Mouse (Mus musculus) liver, postnatal 0 days (tissue): ENCODE measurements around the gene Golgb1.

Experiments
- CTCF ChIP-seq: sonication (generic); IDR thresholded peaks from 2 replicates; pipeline ENCODE4 v1.5.1; 2016; ENCODE audit warnings: antibody characterized with exemption, low read depth
- EP300 ChIP-seq: IDR thresholded peaks from 2 replicates; pipeline ENCODE4 v1.6.1; 2016; ENCODE audit warnings: antibody characterized with exemption, low read depth, mild to moderate bottlenecking

GRCm38 (mm10) chr16:36877316-36877715 lies 2.4 kb downstream of the Golgb1 start:
- TF ChIP-seq CTCF, result peak; percentile 58
- TF ChIP-seq EP300, result no peak
